ENCODE assay signal across 10 mouse cellular contexts in genomic region chr12:84327111-84327512, GRCm38 (mm10). TPM values are rescaled to one million over a fixed set of nuclear protein-coding genes. Genes with fewer than 3 reads are reported as not detected.
DNase-seq lines count a peak whose midpoint lies in the region; ATAC-seq and TF ChIP-seq lines count a peak whose summit lies in the region.
"Had no signal": no experiment of that assay in that cellular context is flagged by ENCODE, and none has a peak within 500 bp of the region (broad histone marks: within the 10 kb centered on the region; RNA-seq: fewer than 3 reads in every experiment).

No protein-coding gene starts in this region.

- no peaks in the 10 kb centered on the region for H3K27me3 ChIP-seq in liver, adult 2 months (ENCODE audit: control insufficient read depth, insufficient read depth, low read length)
- H3K27me3 ChIP-seq in liver, embryonic 12.5 days (replicated peaks), result no peaks in the 10 kb centered on the region
- H3K27me3 ChIP-seq in heart, embryonic 13.5 days (replicated peaks), result no peaks in the 10 kb centered on the region
- no peaks in the 10 kb centered on the region for H3K27me3 ChIP-seq in stomach, embryonic 16.5 days (ENCODE audit: control insufficient read depth, insufficient read depth, low read length)
- H3K27me3 ChIP-seq in forebrain, embryonic 14.5 days (replicated peaks; ENCODE audit: control insufficient read depth, insufficient read depth, low read length), result no peaks in the 10 kb centered on the region
- H3K27me3 ChIP-seq: limb, embryonic 12.5 days had no signal

- peak; percentile 38 for DNase-seq in liver, adult 2 months (ENCODE audit: extremely low read depth, low read depth, low spot score)
- peak; percentile 45 for DNase-seq in kidney, adult 9 months
- no peak for DNase-seq in layer of hippocampus, adult 11-12 months (ENCODE audit: low spot score)
- DNase-seq in forebrain, embryonic 14.5 days (ENCODE audit: low spot score), result no peak
- DNase-seq: midbrain, embryonic 14.5 days had no signal

- H3K27ac ChIP-seq in liver, adult 2 months (replicated peaks; ENCODE audit: insufficient read depth, low read depth, low read length), result 0 out of 2 replicates have a peak overlapping the region, but pooled peaks have one; percentile 27
- no peak overlapping the region for H3K27ac ChIP-seq in liver, embryonic 12.5 days
- peak overlapping the region; percentile 55 for H3K27ac ChIP-seq in heart, embryonic 13.5 days (replicated peaks)
- no peak overlapping the region; the same call in 1 of the 2 replicates for H3K27ac ChIP-seq in stomach, embryonic 16.5 days (ENCODE audit: low read length)
- H3K27ac ChIP-seq in forebrain, embryonic 14.5 days (ENCODE audit: low read depth, low read length), result no peak overlapping the region
- H3K27ac ChIP-seq: hindbrain, postnatal 0 days; limb, embryonic 12.5 days had no signal

- H3K4me1 ChIP-seq in liver, adult 2 months (ENCODE audit: control insufficient read depth, insufficient read depth, low read length), result peaks cover 14% of the 10 kb centered on the region; the same call in 1 of the 2 replicates
- 0 out of 2 replicates have a peak, but pooled peaks cover 6% of the 10 kb centered on the region for H3K4me1 ChIP-seq in liver, embryonic 12.5 days
- H3K4me1 ChIP-seq in heart, embryonic 13.5 days, result peaks cover 16% of the 10 kb centered on the region
- H3K4me1 ChIP-seq in stomach, embryonic 16.5 days (ENCODE audit: control insufficient read depth, insufficient read depth, low read length), result no peaks in the 10 kb centered on the region
- H3K4me1 ChIP-seq in forebrain, embryonic 14.5 days (ENCODE audit: control insufficient read depth, insufficient read depth, low read length), result no peaks in the 10 kb centered on the region
- H3K4me1 ChIP-seq: limb, embryonic 12.5 days had no signal

- H3K79me2 ChIP-seq in liver, adult 2 months (ENCODE audit: control insufficient read depth, insufficient read depth, low read length), result peaks cover 7% of the 10 kb centered on the region

- TF ChIP-seq POLR2A in liver, adult 2 months (IDR thresholded peaks at IDR 0.05; ENCODE audit: extremely low read depth, insufficient read depth, low read length), result no peak

- no peaks in the 10 kb centered on the region for H3K9me3 ChIP-seq in liver, embryonic 12.5 days (replicated peaks)
- H3K9me3 ChIP-seq in heart, embryonic 13.5 days, result no peaks in the 10 kb centered on the region
- no peaks in the 10 kb centered on the region for H3K9me3 ChIP-seq in stomach, embryonic 16.5 days (replicated peaks; ENCODE audit: control insufficient read depth, low read length)
- H3K9me3 ChIP-seq in forebrain, embryonic 14.5 days (replicated peaks; ENCODE audit: control insufficient read depth, low read length), result no peaks in the 10 kb centered on the region
- H3K9me3 ChIP-seq: limb, embryonic 12.5 days had no signal

- 35% methylated on average over 4 of the region's 4 CpGs for WGBS in liver, adult 2 months
- 64% methylated on average over 4 of the region's 4 CpGs for WGBS in liver, embryonic 12.5 days (ENCODE audit: insufficient replicate concordance)
- 31% methylated on average over 4 of the region's 4 CpGs for WGBS in heart, embryonic 13.5 days
- 56% methylated on average over 4 of the region's 4 CpGs for WGBS in stomach, embryonic 16.5 days
- 93% methylated on average over 4 of the region's 4 CpGs for WGBS in forebrain, embryonic 14.5 days

- H3K9ac ChIP-seq in liver, adult 2 months (ENCODE audit: low read depth, low read length), result no peak overlapping the region
- H3K9ac ChIP-seq in liver, embryonic 12.5 days, result no peak overlapping the region
- no peak overlapping the region for H3K9ac ChIP-seq in heart, embryonic 13.5 days
- H3K9ac ChIP-seq in stomach, embryonic 16.5 days (ENCODE audit: low read length), result no peak overlapping the region
- H3K9ac ChIP-seq in forebrain, embryonic 14.5 days (ENCODE audit: low read length), result no peak overlapping the region
- H3K9ac ChIP-seq: limb, embryonic 12.5 days had no signal

- no peak for TF ChIP-seq CTCF in liver, adult 2 months (IDR thresholded peaks at IDR 0.05; ENCODE audit: low read depth, low read length)

- ATAC-seq in liver, embryonic 12.5 days, result no peak
- ATAC-seq in heart, embryonic 13.5 days (ENCODE audit: extremely low read depth, insufficient number of reproducible peaks, low FRiP score, low TSS enrichment), result peak; percentile 14; the same call in 1 of the 2 replicates
- ATAC-seq in stomach, embryonic 16.5 days (ENCODE audit: insufficient read depth, low FRiP score), result peak; percentile 75
- no peak for ATAC-seq in forebrain, embryonic 14.5 days
- ATAC-seq: hindbrain, postnatal 0 days had no signal

- H3K4me2 ChIP-seq in liver, embryonic 12.5 days, result no peak overlapping the region
- H3K4me2 ChIP-seq in heart, embryonic 13.5 days, result no peak overlapping the region
- no peak overlapping the region for H3K4me2 ChIP-seq in stomach, embryonic 16.5 days (ENCODE audit: low read depth, low read length)
- H3K4me2 ChIP-seq in forebrain, embryonic 14.5 days (ENCODE audit: low read length), result no peak overlapping the region
- H3K4me2 ChIP-seq: limb, embryonic 12.5 days had no signal

- H3K36me3 ChIP-seq in liver, adult 2 months (ENCODE audit: control insufficient read depth, insufficient read depth, low read length), result peaks cover 47% of the 10 kb centered on the region
- H3K36me3 ChIP-seq in liver, embryonic 12.5 days, result peaks cover 83% of the 10 kb centered on the region
- peaks cover 79% of the 10 kb centered on the region for H3K36me3 ChIP-seq in heart, embryonic 13.5 days
- H3K36me3 ChIP-seq in stomach, embryonic 16.5 days (ENCODE audit: control insufficient read depth, insufficient read depth, low read length), result no peaks in the 10 kb centered on the region; the same call in 1 of the 2 replicates
- peaks cover 80% of the 10 kb centered on the region for H3K36me3 ChIP-seq in forebrain, embryonic 14.5 days (ENCODE audit: control insufficient read depth, insufficient read depth, low read length)

- no peak overlapping the region for H3K4me3 ChIP-seq in liver, adult 2 months (ENCODE audit: insufficient read depth, low read depth, low read length)
- no peak overlapping the region for H3K4me3 ChIP-seq in liver, embryonic 12.5 days
- no peak overlapping the region for H3K4me3 ChIP-seq in heart, embryonic 13.5 days
- H3K4me3 ChIP-seq in stomach, embryonic 16.5 days (replicated peaks; ENCODE audit: low read length), result no peak overlapping the region
- no peak overlapping the region for H3K4me3 ChIP-seq in forebrain, embryonic 14.5 days (ENCODE audit: low read depth, low read length)
- H3K4me3 ChIP-seq: limb, embryonic 12.5 days had no signal

RNA-seq across cellular contexts. Expression of gene Zfp410, which starts 10.5 kb away (rescaled TPM):
- total RNA-seq in liver, adult 2 months (2014; rRNA removed), result 20.4 and 23.2 TPM in 2 replicates
- polyA plus RNA-seq in liver, adult 2 months (2012; rRNA removed), result 11.8 and 12.5 TPM in 2 replicates
- 51.0 and 51.9 TPM in 2 replicates for polyA plus RNA-seq in liver, embryonic 12.5 days (2016; fragmentation: Nextera tagmentation; extraction: Ambion mirVana)
- 52.0 and 58.0 TPM in 2 replicates for polyA plus RNA-seq in heart, embryonic 13.5 days (2015; fragmentation: Nextera tagmentation; extraction: Ambion mirVana)
- 65.4 and 70.2 TPM in 2 replicates for polyA plus RNA-seq in stomach, embryonic 16.5 days (2015; fragmentation: Nextera tagmentation; extraction: Ambion mirVana)
- 89.6 and 104 TPM in 2 replicates for polyA plus RNA-seq in forebrain, embryonic 14.5 days (2014; fragmentation: Nextera tagmentation; extraction: Ambion mirVana)

RNA-seq across cellular contexts. Expression of gene Coq6, which starts 34.3 kb away (rescaled TPM):
- 21.2 and 23.0 TPM in 2 replicates for total RNA-seq in liver, adult 2 months (2014; rRNA removed)
- 25.1 and 27.8 TPM in 2 replicates for polyA plus RNA-seq in liver, adult 2 months (2012; rRNA removed)
- 31.9 and 34.1 TPM in 2 replicates for polyA plus RNA-seq in liver, embryonic 12.5 days (2016; fragmentation: Nextera tagmentation; extraction: Ambion mirVana)
- 65.9 and 73.0 TPM in 2 replicates for polyA plus RNA-seq in heart, embryonic 13.5 days (2015; fragmentation: Nextera tagmentation; extraction: Ambion mirVana)
- polyA plus RNA-seq in stomach, embryonic 16.5 days (2015; fragmentation: Nextera tagmentation; extraction: Ambion mirVana), result 43.6 and 47.8 TPM in 2 replicates
- 48.6 and 57.6 TPM in 2 replicates for polyA plus RNA-seq in forebrain, embryonic 14.5 days (2014; fragmentation: Nextera tagmentation; extraction: Ambion mirVana)

RNA-seq across cellular contexts. Expression of gene Fam161b, which starts 34.5 kb away (rescaled TPM):
- 0.09 and 0.13 TPM in 2 replicates for total RNA-seq in liver, adult 2 months (2014; rRNA removed)
- polyA plus RNA-seq in liver, adult 2 months (2012; rRNA removed), result 0.15 and 0.16 TPM in 2 replicates
- polyA plus RNA-seq in liver, embryonic 12.5 days (2016; fragmentation: Nextera tagmentation; extraction: Ambion mirVana), result 2.3 and 2.4 TPM in 2 replicates
- polyA plus RNA-seq in heart, embryonic 13.5 days (2015; fragmentation: Nextera tagmentation; extraction: Ambion mirVana), result 4.6 and 4.9 TPM in 2 replicates
- polyA plus RNA-seq in stomach, embryonic 16.5 days (2015; fragmentation: Nextera tagmentation; extraction: Ambion mirVana), result 2.6 and 3.6 TPM in 2 replicates
- polyA plus RNA-seq in forebrain, embryonic 14.5 days (2014; fragmentation: Nextera tagmentation; extraction: Ambion mirVana), result 8.5 and 12.8 TPM in 2 replicates

RNA-seq across cellular contexts. Expression of gene Ptgr2, which starts 42.1 kb away (rescaled TPM):
- total RNA-seq in liver, adult 2 months (2014; rRNA removed), result 61.9 and 75.3 TPM in 2 replicates
- polyA plus RNA-seq in liver, adult 2 months (2012; rRNA removed), result 16.3 and 18.5 TPM in 2 replicates
- 34.9 and 35.0 TPM in 2 replicates for polyA plus RNA-seq in liver, embryonic 12.5 days (2016; fragmentation: Nextera tagmentation; extraction: Ambion mirVana)
- polyA plus RNA-seq in heart, embryonic 13.5 days (2015; fragmentation: Nextera tagmentation; extraction: Ambion mirVana), result 58.0 and 65.3 TPM in 2 replicates
- 32.0 and 34.5 TPM in 2 replicates for polyA plus RNA-seq in stomach, embryonic 16.5 days (2015; fragmentation: Nextera tagmentation; extraction: Ambion mirVana)
- polyA plus RNA-seq in forebrain, embryonic 14.5 days (2014; fragmentation: Nextera tagmentation; extraction: Ambion mirVana), result 13.0 and 14.2 TPM in 2 replicates

Comparison
In these comparisons a context has a peak if more than half of its experiments do, and no peak if none do; other contexts are left out.
1. H3K27ac ChIP-seq: peak in liver, adult 2 months (single experiment) and heart, embryonic 13.5 days (single experiment); none in liver, embryonic 12.5 days (single experiment), stomach, embryonic 16.5 days (single experiment) and forebrain, embryonic 14.5 days (single experiment).
2. DNase-seq: peak in liver, adult 2 months (single experiment) and kidney, adult 9 months (single experiment); none in layer of hippocampus, adult 11-12 months (single experiment) and forebrain, embryonic 14.5 days (single experiment).
3. ATAC-seq: peak in heart, embryonic 13.5 days (single experiment) and stomach, embryonic 16.5 days (single experiment); none in liver, embryonic 12.5 days (single experiment) and forebrain, embryonic 14.5 days (single experiment).